Mouse (Mus musculus): ENCODE data around the gene Enah.

DNA sequence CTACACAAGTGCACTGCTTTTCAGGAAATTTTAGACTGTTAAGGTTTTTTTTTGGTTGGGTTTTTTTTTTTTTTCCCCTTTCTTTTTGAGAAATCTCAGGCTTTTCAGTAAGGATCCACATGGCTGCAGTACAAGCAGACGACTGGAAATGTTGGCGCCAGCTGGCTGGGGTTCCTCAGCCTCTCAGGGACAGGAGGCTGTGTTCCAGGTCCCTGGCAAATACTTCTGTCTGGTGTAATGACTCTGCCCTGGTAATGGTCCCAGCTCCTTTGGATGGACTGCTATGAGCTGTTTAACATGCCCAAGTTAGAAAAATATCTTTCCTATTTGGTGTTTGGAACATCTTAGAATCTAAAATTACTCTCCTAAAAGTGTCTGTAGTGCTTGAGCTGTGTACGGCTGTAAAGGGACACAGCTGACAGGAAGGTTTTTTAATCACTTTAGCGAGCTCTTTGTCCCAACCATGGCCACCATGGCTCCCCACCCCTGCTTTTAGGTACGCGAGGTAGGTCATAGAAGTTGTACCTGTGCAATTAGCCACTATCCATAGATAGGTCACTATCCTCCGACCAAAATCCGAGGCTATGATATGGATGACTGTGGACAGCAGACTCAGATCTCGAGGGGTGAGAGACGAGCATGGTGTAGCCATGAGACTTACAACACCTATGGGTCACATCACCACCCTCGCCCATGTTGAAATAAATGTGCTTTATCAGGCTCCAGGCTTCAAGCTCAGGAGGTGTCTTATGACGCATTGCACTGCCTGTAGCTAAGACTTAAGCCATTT, 168.1 kb downstream of the Enah start:
- TF ChIP-seq CTCF (conservative IDR thresholded peaks at IDR 0.05; ENCODE audit: insufficient read depth, insufficient read length, low read depth, low read length): no peak
- TF ChIP-seq POLR2A (IDR thresholded peaks at IDR 0.05; ENCODE audit: low read depth, low read length): no peak
